ENCODE assay signal across 21 mouse cellular contexts in genomic region chr12:104836230-104836629, GRCm38 (mm10). TPM values are rescaled to one million over a fixed set of nuclear protein-coding genes. Genes with fewer than 3 reads are reported as not detected.
"Had no signal": no experiment of that assay in that cellular context is flagged by ENCODE, and none has a peak within 500 bp of the region (broad histone marks: within the 10 kb centered on the region; RNA-seq: fewer than 3 reads in every experiment).

No protein-coding gene starts in this region.

- H3K36me3 ChIP-seq: intestine, embryonic 15.5 days; limb, embryonic 12.5 days; limb, embryonic 15.5 days; liver, embryonic 13.5 days; midbrain, embryonic 12.5 days; midbrain, embryonic 15.5 days; neural tube, embryonic 13.5 days had no signal

- H3K27me3 ChIP-seq: intestine, embryonic 15.5 days; limb, embryonic 15.5 days; liver, embryonic 13.5 days; midbrain, embryonic 12.5 days; midbrain, embryonic 15.5 days; neural tube, embryonic 13.5 days had no signal

- H3K4me3 ChIP-seq: intestine, embryonic 15.5 days; limb, embryonic 12.5 days; limb, embryonic 15.5 days; liver, embryonic 13.5 days; midbrain, embryonic 12.5 days; midbrain, embryonic 15.5 days; myocyte; neural tube, embryonic 13.5 days had no signal

- H3K9me3 ChIP-seq: intestine, embryonic 15.5 days; limb, embryonic 12.5 days; limb, embryonic 15.5 days; liver, embryonic 13.5 days; midbrain, embryonic 12.5 days; midbrain, embryonic 15.5 days; neural tube, embryonic 13.5 days had no signal

- H3K27ac ChIP-seq: intestine, embryonic 15.5 days; limb, embryonic 12.5 days; limb, embryonic 15.5 days; liver, embryonic 13.5 days; neural tube, embryonic 13.5 days had no signal

- H3K4me2 ChIP-seq: intestine, embryonic 15.5 days; limb, embryonic 12.5 days; limb, embryonic 15.5 days; liver, embryonic 13.5 days; midbrain, embryonic 12.5 days; midbrain, embryonic 15.5 days; neural tube, embryonic 13.5 days had no signal

- DNase-seq: kidney, adult 11 months; kidney, adult 8-10 months; kidney, postnatal 14 days; kidney, postnatal 4 days; layer of hippocampus, postnatal 36 days; left cerebral cortex, postnatal 4 days; liver, embryonic 13.5 days; lung, adult 2 months; lung, postnatal 14 days; retina, postnatal 1 day; thymus, adult 18-20 months; thymus, postnatal 36 days had no signal

- H3K9ac ChIP-seq: intestine, embryonic 15.5 days; limb, embryonic 12.5 days; limb, embryonic 15.5 days; liver, embryonic 13.5 days; midbrain, embryonic 12.5 days; midbrain, embryonic 15.5 days; neural tube, embryonic 13.5 days had no signal

RNA-seq across cellular contexts. Expression of gene Clmn, which starts 28.6 kb away (rescaled TPM):
- total RNA-seq: megakaryocyte-erythroid progenitor cell, adult 5-6 weeks had no signal
- polyA plus RNA-seq: macrophage had no signal
